Mouse (Mus musculus): ENCODE results near the gene Gnptab. TPM values are rescaled to one million over a fixed set of nuclear protein-coding genes. Genes with fewer than 3 reads are reported as not detected.
"Not testable (repeated sequence)": the region's sequence is repeated elsewhere in the genome, so short reads cannot be mapped to it uniquely, and the experiment has no call there.

The Gnptab gene
- polyA plus RNA-seq (2012; rRNA removed), result 6.1 and 12.7 TPM in 2 replicates

- DNase-seq (ENCODE audit: low read depth, low spot score), result peak; percentile 45
- under 1% methylated on average over 87 of the region's 87 CpGs for WGBS
These were observed at the start of gene Gnptab, which contains the start of gene Dram1 for GRCm38 (mm10) chr10:88379013-88379885. Gene Gnptab, plus strand, starts transcription at chr10:88379132. Gene Dram1, minus strand, starts transcription at chr10:88379080.

DNA sequence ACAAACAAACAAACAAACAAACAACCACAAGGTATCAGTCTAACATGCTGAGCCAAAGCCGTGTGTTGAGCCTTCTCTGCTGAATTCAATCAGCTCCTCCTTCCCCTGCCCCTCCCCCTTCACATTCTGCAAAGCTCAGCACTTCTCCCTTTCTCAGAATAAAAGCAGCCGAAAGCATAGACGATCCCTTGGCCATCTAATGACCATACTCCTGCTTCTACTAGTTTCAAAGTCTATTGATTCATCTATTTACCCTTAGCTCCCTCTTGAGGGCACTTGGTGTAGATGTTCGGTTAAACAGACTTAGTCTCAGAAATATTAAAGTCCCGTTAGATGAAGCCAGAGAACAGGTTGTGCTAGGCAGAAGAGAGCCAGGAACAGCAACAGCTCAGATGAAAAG, 48.2 kb upstream of the Gnptab start:
- WGBS, result 21% methylated on average over 5 of the region's 5 CpGs
- DNase-seq (ENCODE audit: low read depth, low spot score), result no peak

DNA sequence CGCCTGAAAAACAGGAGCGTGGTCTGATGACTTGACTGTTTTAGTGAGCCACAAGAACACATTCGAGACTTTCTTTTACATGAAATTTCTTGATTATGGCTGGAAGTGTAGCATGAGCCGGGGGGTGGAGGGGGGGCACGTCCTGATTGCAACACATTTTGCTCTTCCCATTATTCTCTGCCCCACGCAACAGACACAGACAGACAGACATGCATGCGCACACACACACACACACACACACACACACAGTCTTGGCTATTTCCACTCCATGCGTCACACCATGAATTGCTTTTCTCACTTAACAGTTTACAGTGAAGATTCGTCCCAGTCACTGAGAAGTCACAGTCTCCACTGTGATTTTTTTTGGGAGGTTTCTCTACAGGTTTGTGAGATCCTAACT, 38.3 kb upstream of the Gnptab start:
- DNase-seq (ENCODE audit: low read depth, low spot score), result no peak
- WGBS, result 85% methylated on average over 9 of the region's 9 CpGs

DNA sequence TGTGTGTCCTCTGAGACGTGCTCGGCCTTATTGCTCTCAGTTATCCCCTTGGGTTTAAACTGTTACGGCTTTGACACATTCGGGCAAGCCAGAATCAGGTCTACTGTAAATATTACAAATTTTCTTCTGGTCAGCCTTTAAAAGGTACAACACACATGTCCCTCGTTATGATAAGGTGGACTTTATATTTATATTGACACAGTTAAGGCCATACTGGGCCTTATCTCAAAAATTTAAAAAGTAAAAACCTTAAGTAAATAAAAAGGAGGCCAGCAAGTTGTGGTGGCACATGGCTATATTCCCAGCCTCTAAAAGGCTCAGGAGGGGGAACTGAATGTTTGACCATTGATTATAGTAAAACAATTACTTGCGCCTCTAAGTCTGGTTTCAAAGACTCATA, 37.6 kb upstream of the Gnptab start:
- DNase-seq (ENCODE audit: low read depth, low spot score), result no peak
- WGBS, result 47% methylated on average over 6 of the region's 6 CpGs

GRCm38 (mm10) chr10:88345899-88346401, 33.0 kb upstream of the Gnptab start:
- DNase-seq (ENCODE audit: low read depth, low spot score), result no peak
- WGBS, result 54% methylated on average over 11 of the region's 11 CpGs

GRCm38 (mm10) chr10:88346454-88347245, 32.3 kb upstream of the Gnptab start:
- WGBS, result 62% methylated on average over 12 of the region's 12 CpGs
- no peak for DNase-seq (ENCODE audit: low read depth, low spot score)

DNA sequence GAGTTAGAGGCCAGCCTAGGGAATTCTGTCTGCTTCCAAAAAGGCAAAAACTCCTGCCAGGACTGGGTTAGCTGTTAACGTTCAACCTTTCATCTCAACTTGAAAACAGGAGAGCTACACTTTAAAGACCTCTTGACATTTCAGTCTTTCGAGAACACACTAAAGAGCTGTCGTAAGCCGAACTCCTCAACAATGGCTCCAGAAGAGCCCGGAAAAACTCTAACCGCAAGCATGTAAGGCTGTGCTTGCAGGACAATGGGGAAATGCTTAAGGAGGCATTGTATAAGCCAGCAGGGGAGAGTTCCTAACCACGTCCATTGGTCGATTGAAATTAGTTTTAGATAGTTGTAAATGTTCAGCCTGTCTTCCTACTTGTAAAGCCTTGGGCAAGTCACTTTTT, 29.1 kb upstream of the Gnptab start:
- WGBS, result 65% methylated on average over 8 of the region's 8 CpGs
- no peak for DNase-seq (ENCODE audit: low read depth, low spot score)

- WGBS, result 50% methylated on average over 2 of the region's 2 CpGs
- DNase-seq (ENCODE audit: low read depth, low spot score), result no peak
These were observed 28.2 kb upstream of the Gnptab start for GRCm38 (mm10) chr10:88350687-88351086.

- DNase-seq (ENCODE audit: low read depth, low spot score), result no peak
- WGBS, result 50% methylated on average over 5 of the region's 5 CpGs
These were observed 27.4 kb upstream of the Gnptab start for GRCm38 (mm10) chr10:88351411-88352103.

- 42% methylated on average over 2 of the region's 2 CpGs for WGBS
These were observed 26.4 kb upstream of the Gnptab start for GRCm38 (mm10) chr10:88352549-88352948.

GRCm38 (mm10) chr10:88354599-88354998, 24.3 kb upstream of the Gnptab start:
- DNase-seq (ENCODE audit: low read depth, low spot score), result no peak
- 37% methylated on average over 5 of the region's 5 CpGs for WGBS

More at GRCm38 (mm10) chr10:88352549-88352948, 26.4 kb upstream of the Gnptab start:
- no peak for DNase-seq (ENCODE audit: low read depth, low spot score)

GRCm38 (mm10) chr10:88356114-88356982, 22.6 kb upstream of the Gnptab start:
- no peak for DNase-seq (ENCODE audit: low read depth, low spot score)
- 13% methylated on average over 21 of the region's 21 CpGs for WGBS

DNA sequence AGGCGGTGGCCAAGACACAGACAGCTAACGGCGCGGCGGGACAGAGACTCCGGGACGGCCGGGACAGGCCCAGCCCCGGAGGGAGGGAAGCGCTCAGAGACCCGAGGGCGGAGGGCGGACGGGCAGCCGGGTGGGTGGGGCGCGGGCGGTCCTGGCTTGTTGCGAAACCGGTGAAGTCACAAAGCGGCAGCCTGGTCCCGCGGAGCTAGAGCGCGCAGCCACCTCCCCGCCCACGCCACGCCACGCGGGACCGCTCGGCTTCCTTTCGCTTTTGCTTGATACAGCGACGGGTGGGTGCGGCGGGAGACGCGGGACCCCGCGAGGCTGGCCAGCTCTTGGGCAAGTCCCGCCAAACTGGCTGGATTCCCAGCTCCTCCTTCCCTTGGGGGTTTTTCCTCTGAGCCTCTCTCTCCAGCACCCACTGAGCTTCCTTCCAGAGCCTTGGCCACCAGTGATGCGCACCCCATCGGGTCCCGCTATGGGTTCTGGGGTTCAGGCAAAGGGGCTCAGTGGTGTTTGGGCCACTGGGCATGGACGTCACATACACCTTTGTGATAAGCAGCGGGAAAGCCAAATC, 21.9 kb upstream of the Gnptab start:
- WGBS, result 3% methylated on average over 42 of the region's 47 CpGs
- no peak for DNase-seq (ENCODE audit: low read depth, low spot score)

DNA sequence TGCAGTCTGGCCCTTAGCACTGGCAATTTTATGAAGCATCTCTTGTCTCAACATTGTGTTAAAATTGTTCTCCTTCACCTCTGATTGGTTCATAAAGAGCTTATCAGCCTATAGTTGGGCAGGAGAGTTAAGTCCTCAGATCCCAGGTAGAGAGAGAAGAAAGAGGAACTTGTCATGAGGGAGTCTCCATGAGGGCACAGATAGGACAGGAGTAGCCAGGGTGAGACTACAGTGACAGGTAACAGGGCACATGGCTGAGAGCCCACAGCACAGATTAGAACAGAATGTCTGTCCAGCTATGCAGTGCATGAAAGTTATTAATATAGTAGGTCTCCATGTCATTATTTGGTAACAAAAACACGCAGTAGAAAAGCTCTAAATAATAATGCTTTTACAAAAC, 16.7 kb upstream of the Gnptab start:
- no peak for DNase-seq (ENCODE audit: low read depth, low spot score)
- 63% methylated on average over 1 of the region's 1 CpGs for WGBS

DNA sequence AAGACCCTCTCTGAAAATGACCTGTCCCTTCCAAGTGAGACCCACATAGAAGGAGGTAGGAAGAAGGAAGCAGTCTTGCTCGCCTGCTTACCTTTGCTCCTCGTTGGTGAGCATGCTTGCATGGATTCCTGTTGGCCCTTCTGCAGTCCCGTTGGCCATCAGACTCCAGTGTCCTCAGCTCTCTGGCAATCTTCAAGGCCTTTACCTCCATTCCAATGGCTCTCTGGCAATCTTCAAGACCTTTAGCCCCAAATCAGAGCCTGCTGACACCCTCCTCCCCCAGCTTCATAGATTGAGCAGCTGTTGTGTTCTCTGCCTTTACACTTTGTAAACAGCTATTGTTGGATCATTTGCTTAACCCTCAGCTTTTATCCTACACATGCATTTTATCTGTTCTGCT, 14.7 kb upstream of the Gnptab start:
- no peak for DNase-seq (ENCODE audit: low read depth, low spot score)
- 70% methylated on average over 3 of the region's 3 CpGs for WGBS

DNA sequence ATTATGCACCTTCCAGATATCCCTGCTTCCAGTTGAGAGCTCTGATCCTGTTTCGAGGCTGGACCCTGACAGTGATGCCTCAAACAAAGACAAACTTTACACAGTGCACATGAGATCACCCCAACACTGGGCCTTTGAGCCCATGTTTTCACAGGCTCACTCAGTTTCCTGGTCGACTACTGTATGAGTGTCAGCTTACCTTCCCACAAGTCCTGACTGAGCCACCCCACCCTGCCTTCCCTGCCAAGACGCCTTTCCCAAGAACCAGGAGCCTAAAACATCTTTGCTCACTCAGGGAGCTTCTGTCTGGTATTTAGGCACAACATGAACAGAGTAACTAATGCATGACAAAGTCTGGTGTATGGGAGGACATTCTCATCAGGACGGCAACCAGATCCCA, 9.7 kb upstream of the Gnptab start:
- DNase-seq (ENCODE audit: low read depth, low spot score), result no peak
- 50% methylated on average over 4 of the region's 4 CpGs for WGBS

DNA sequence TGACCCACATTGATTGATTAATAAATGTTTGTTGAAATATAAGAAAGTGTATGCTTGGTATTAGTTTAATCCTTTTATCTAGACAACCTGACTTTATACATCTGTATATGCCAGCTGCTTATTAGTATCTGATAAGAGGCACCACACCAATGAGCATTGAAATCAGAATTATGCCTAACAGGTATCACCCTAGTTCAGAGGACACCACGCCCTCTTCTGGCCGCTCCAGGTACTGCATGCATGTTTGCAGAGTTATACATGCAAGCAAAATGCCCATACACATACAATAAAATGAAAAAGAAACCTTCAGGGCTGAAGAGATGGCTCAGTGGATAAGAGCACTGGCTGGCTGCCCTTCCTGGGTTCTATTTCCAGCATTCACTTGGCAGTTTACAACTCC, 7.1 kb upstream of the Gnptab start:
- 5% methylated on average over 2 of the region's 2 CpGs for WGBS
- no peak for DNase-seq (ENCODE audit: low read depth, low spot score)

- WGBS, result 81% methylated on average over 4 of the region's 4 CpGs
- no peak for DNase-seq (ENCODE audit: low read depth, low spot score)
These were observed 6.5 kb upstream of the Gnptab start for GRCm38 (mm10) chr10:88372436-88372835.

GRCm38 (mm10) chr10:88372945-88373344, 6.0 kb upstream of the Gnptab start:
- WGBS, result 73% methylated on average over 2 of the region's 2 CpGs
- DNase-seq (ENCODE audit: low read depth, low spot score), result not testable (repeated sequence)

Measured in large intestine, adult 2 months (tissue).